Mouse (Mus musculus) olfactory bulb, adult 2 months (tissue): ENCODE results near the gene Tlcd1.

ENCODE experiments used
- CTCF ChIP-seq: fragments of 200-500 bp; IDR thresholded peaks from 2 replicates; pipeline ENCODE4 v1.5.1; 2012; ENCODE audit warnings: low read depth, mild to moderate bottlenecking, low read length, moderate library complexity; ENCODE audit not compliant: insufficient read depth
- POLR2A ChIP-seq: fragments of 200-500 bp; IDR thresholded peaks from 2 replicates; pipeline ENCODE4 v1.6.1; 2012; ENCODE audit warnings: mild to moderate bottlenecking, low read depth, low read length, moderate library complexity; ENCODE audit not compliant: insufficient read depth

GRCm38 (mm10) chr11:78178859-78179437, 2.4 kb downstream of the Tlcd1 start:
- no peak for TF ChIP-seq CTCF
- no peak for TF ChIP-seq POLR2A
